Mouse (Mus musculus) embryo, embryonic 9.5 days (tissue): ENCODE results near the gene Olfr70.

Experiments used
- DNase-seq: peaks from one replicate; pipeline ENCODE4 v3.0.0-alpha.2; 2017; ENCODE audit errors: extremely low spot score

Olfr70 gene

DNA sequence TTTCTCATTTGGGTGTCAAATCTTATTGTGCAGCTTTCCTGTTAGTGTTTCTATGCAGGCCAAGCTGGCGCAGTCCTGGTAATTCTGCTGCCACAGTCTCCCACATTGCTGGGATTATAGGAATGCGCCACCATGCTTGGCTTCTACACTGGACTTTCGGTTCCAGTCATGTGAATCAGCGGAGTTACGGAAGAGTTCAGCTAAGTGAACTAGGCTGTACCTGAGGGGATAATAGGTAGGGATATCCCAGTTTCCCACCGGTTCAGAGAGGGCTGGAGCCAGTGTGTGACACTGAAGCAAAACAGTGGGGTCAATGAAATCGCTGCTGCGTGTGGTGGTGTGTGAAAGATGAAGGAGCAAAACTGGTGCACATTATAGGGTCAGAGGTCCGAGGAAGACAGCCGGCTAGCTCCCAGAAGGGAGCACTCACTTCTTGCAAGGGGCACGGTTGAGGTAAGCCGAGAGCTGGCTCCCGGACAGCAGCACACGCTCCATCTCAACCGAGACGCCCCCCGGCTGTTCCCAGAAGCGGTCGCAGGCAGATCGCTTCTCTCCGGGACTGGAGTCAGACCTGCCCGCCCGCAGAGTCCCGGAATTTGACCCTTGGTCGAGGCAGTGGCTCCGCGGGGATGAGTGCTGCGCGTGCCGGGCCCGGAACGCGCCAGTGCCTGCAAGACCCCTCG is 44.8 kb downstream of the Olfr70 start:
- DNase-seq, result no peak

DNA sequence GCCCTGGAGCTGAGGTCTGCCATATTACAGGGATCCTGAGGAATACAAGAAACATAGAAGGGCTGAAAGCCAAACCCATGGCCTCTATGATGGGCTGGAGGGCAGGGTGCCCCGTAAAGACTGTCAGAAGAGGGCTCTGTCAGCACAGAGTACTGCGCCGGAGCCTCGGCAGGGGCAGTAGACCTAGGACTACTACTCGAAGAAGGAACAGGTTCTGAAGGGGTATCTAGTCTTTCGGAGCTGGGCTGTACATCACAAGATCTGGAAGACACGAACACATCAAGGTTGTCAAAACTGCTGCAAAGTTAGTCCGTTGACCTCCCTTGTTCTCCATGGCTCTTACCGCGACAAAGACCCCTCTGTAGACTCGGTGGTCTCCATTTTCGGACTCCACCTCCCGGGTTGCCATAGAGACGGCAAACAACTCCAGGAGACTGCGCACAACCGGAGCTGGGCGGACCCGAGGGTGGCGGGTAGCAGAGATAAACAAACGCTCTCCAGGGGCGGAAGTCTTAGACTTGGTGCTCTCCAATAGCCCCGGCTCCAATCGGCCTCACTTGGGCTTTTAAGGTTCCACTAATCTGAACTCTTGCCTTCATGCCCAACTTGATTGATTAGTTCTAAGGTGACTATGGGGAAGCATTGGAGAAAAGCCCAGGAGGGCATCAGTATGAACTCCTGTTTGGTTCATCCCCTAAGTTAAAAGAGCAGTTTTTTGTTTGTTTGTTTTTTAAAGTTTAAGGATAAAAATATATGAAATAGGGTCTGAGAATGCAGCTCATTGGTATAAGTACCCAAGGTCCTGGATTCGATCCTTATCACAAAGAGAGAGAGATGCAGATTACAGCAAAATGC is 47.2 kb downstream of the Olfr70 start, which contains the start of gene Spag8:
Gene Spag8 (minus strand): TSS at position 434 of the 855 bp plus-strand sequence.
- DNase-seq, result peak; percentile 73

DNA sequence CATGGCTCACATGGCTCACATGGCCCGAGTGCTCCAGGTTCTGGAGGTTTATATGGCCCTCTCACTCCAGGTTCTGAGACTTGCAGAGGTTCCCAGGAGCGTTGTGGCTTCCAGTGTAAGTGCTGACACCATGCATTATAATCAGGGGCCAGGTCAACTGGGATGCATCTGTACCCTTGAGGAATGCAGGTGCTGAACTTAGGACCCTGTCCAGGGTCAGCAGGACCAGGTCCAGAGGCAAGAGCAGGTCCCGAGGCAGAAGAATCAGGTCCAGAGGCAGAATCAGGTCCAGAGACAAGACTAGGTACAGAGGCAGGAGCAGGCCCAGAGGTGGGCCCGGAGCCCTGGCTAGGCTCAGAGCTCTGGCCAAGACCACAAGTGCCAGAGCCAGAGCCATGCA is 47.9 kb downstream of the Olfr70 start:
- no peak for DNase-seq

DNA sequence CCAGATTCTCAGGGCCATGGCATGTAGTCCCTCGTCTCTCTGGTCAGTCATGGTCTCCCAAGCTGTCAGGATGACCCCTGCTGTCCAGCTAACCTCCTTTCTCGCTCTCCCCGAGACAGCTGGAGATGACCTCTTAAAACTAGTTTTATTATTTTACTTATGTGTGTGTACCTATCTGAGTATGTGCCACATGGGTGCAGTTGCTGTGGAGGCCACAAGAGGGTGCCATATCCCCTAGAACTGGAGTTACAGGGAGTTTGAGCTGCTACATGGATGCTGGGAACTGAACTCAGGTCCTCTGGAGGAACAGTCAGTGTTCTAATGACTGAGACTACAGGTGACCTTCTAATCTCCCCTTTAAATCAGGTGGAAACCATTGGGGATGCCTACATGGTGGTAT is 50.8 kb downstream of the Olfr70 start:
- DNase-seq, result no peak
